Mouse (Mus musculus): ENCODE results near the gene Pdk1. TPM values are rescaled to one million over a fixed set of nuclear protein-coding genes. Genes with fewer than 3 reads are reported as not detected.
"Not testable (repeated sequence)": the region's sequence is repeated elsewhere in the genome, so short reads cannot be mapped to it uniquely, and the experiment has no call there.

Gene Pdk1
- polyA plus RNA-seq, 1 experiment from 2014 or later: 54.8 TPM

DNA sequence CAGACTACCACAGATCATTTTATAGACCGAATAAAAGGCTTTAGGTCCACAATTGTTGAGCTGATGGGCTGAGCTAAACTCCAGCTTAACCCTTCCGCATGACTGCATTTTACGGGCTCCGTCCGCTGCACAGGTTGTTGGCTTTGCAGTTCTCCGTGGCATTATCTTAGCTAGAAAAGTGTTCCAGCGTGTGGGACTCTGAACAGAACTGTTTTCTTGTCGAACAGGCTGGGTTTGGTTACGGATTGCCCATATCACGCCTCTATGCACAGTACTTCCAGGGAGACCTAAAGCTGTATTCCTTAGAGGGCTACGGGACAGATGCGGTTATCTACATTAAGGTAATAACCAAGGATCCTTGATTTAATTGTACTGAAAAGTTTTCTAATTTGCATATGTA, 24.4 kb downstream of the Pdk1 start:
- Histone ChIP-seq H3K36me3 (peaks cover 54% of the 10 kb centered on the region), H3K27ac (no peak overlapping the region), H3K4me1 (replicated peaks) (0 out of 2 replicates have a peak, but pooled peaks cover 2% of the 10 kb centered on the region), H3K9ac (replicated peaks) (no peak overlapping the region), H3K9me3 (no peaks in the 10 kb centered on the region), H3K4me2 (no peak overlapping the region), H3K4me3 (replicated peaks) (no peak overlapping the region), H3K27me3 (no peaks in the 10 kb centered on the region)
- no peak for ATAC-seq (ENCODE audit: insufficient number of reproducible peaks, insufficient read depth, low FRiP score, low TSS enrichment, low read depth)
- WGBS: 77% methylated on average over 12 of the region's 12 CpGs

- WGBS: 63% methylated on average over 8 of the region's 8 CpGs
- H3K9me3 ChIP-seq: no peaks in the 10 kb centered on the region
- H3K27me3 ChIP-seq: no peaks in the 10 kb centered on the region
- no peak for ATAC-seq (ENCODE audit: insufficient number of reproducible peaks, insufficient read depth, low FRiP score, low TSS enrichment, low read depth)
- H3K27ac ChIP-seq: no peak overlapping the region
- H3K4me2 ChIP-seq: no peak overlapping the region
- peaks cover 44% of the 10 kb centered on the region for H3K36me3 ChIP-seq
- H3K4me1 ChIP-seq (replicated peaks): 0 out of 2 replicates have a peak, but pooled peaks cover 2% of the 10 kb centered on the region
- H3K4me3 ChIP-seq (replicated peaks): no peak overlapping the region
- no peak overlapping the region for H3K9ac ChIP-seq (replicated peaks)
These were observed 25.4 kb downstream of the Pdk1 start for GRCm38 (mm10) chr2:71898335-71898856.

- 88% methylated on average over 15 of the region's 15 CpGs for WGBS
These were observed 26.9 kb downstream of the Pdk1 start for GRCm38 (mm10) chr2:71899886-71900285.

DNA sequence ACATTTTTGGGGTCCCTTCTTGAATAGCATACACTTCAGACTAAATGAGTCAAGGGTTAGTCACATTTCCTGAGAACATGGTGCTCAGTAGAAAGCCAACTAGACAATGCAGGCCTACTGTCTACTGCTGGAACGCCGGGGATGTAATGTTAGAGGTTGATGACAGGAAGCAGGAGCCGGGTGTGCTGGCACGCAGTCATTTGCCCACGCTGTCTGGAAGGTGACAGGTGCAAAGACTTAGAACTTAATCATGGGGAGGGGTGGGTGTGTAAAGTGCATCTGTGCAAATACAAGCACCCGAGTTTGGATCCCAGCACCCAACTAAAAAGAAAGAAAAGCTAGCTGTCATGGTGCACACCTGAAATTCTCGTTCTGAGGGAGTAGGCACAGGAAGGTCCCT, 32.1 kb downstream of the Pdk1 start:
- Histone ChIP-seq H3K27ac (no peak overlapping the region), H3K4me3 (replicated peaks) (no peak overlapping the region), H3K4me1 (replicated peaks) (no peaks in the 10 kb centered on the region), H3K4me2 (no peak overlapping the region), H3K27me3 (no peaks in the 10 kb centered on the region), H3K36me3 (peaks cover 7% of the 10 kb centered on the region; the same call in 1 of the 2 replicates), H3K9me3 (no peaks in the 10 kb centered on the region), H3K9ac (replicated peaks) (no peak overlapping the region)
- WGBS: 83% methylated on average over 7 of the region's 7 CpGs
- ATAC-seq (ENCODE audit: insufficient number of reproducible peaks, insufficient read depth, low FRiP score, low TSS enrichment, low read depth): no peak

More at GRCm38 (mm10) chr2:71899886-71900285, 26.9 kb downstream of the Pdk1 start:
- H3K4me2 ChIP-seq: no peak overlapping the region
- H3K4me1 ChIP-seq (replicated peaks): 0 out of 2 replicates have a peak, but pooled peaks cover 2% of the 10 kb centered on the region
- H3K27me3 ChIP-seq: no peaks in the 10 kb centered on the region
- no peak overlapping the region for H3K9ac ChIP-seq (replicated peaks)
- H3K27ac ChIP-seq: no peak overlapping the region
- H3K36me3 ChIP-seq: peaks cover 35% of the 10 kb centered on the region
- H3K9me3 ChIP-seq: no peaks in the 10 kb centered on the region
- H3K4me3 ChIP-seq (replicated peaks): no peak overlapping the region
- ATAC-seq (ENCODE audit: insufficient number of reproducible peaks, insufficient read depth, low FRiP score, low TSS enrichment, low read depth): no peak

DNA sequence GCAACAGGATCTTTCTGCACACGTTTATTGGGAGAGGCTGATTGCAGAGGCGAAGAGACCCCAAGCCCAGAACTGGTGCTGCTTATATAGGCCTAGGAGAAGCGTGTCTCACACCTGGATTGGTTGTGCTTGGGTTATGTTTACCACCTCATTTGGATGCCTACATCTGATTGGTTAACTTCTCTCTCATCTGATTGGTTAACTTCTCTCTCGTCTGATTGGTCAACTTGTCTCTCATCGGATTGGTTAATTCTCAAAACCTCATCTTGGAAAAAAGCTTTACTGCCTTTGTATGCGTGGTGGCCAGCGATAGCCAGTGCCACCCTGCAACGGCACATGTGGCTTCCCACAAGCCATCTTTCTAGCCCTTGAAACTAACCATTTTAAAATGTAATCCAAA, 33.3 kb downstream of the Pdk1 start:
- not testable (repeated sequence) for H3K27me3 ChIP-seq; H3K36me3 ChIP-seq; H3K9me3 ChIP-seq; H3K4me2 ChIP-seq; ATAC-seq (ENCODE audit: insufficient number of reproducible peaks, insufficient read depth, low FRiP score, low TSS enrichment, low read depth); H3K4me1 ChIP-seq (replicated peaks); H3K27ac ChIP-seq; H3K9ac ChIP-seq (replicated peaks); H3K4me3 ChIP-seq (replicated peaks)
- WGBS: 91% methylated on average over 8 of the region's 8 CpGs

DNA sequence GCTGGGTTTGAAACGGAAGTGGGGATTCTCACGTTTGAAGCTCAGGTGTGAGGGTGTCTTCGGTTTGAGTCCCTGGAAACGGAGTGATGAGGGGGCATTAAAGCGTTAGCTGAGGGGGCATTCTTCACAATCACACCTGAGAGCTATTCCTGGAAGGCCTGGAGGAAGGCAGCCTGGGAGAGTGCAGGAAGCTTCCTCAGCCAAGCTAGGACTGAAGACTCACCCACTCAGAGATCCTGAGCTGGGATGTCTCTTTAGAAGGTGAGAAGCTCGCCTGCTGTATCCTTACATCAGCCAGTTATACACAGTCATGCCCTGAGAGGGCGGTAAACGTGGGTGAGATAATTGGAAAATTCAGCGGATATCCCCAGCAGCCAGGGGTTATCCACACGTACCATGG, 40.9 kb downstream of the Pdk1 start:
- Histone ChIP-seq H3K36me3 (no peaks in the 10 kb centered on the region), H3K4me2 (no peak overlapping the region), H3K4me1 (replicated peaks) (no peaks in the 10 kb centered on the region), H3K9ac (replicated peaks) (no peak overlapping the region), H3K9me3 (no peaks in the 10 kb centered on the region), H3K27me3 (no peaks in the 10 kb centered on the region), H3K27ac (no peak overlapping the region), H3K4me3 (replicated peaks) (no peak overlapping the region)
- 70% methylated on average over 10 of the region's 10 CpGs for WGBS
- ATAC-seq (ENCODE audit: insufficient number of reproducible peaks, insufficient read depth, low FRiP score, low TSS enrichment, low read depth): no peak

- ATAC-seq (ENCODE audit: insufficient number of reproducible peaks, insufficient read depth, low FRiP score, low TSS enrichment, low read depth): no peak
These were observed 46.2 kb downstream of the Pdk1 start for GRCm38 (mm10) chr2:71919227-71919647.

DNA sequence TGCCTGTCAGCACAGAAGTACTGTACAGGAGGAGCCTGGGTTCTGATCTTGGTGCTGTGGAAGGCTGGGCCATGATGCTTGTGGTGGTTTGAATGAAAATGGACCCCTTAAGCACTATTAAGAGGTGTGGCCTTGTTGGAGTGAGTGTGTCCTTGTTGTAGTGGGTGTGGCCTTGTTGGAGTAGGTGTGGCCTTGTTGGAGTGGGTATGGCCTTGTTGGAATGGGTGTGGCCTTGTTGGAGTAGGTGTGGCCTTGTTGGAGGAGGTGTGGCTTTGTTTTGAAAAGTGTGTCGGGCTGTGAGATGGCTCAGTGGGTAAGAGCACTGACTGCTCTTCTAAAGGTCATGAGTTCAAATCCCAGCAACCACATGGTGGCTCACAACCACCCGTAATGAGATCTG, 51.9 kb downstream of the Pdk1 start:
- not testable (repeated sequence) for H3K9me3 ChIP-seq; H3K36me3 ChIP-seq; ATAC-seq (ENCODE audit: insufficient number of reproducible peaks, insufficient read depth, low FRiP score, low TSS enrichment, low read depth); H3K27ac ChIP-seq; H3K9ac ChIP-seq (replicated peaks); H3K4me1 ChIP-seq (replicated peaks); H3K4me3 ChIP-seq (replicated peaks); H3K27me3 ChIP-seq; H3K4me2 ChIP-seq
- 93% methylated on average over 2 of the region's 2 CpGs for WGBS

More at GRCm38 (mm10) chr2:71919227-71919647, 46.2 kb downstream of the Pdk1 start:
- Histone ChIP-seq H3K4me1 (replicated peaks) (no peaks in the 10 kb centered on the region), H3K27ac (no peak overlapping the region), H3K4me2 (no peak overlapping the region), H3K4me3 (replicated peaks) (no peak overlapping the region), H3K9ac (replicated peaks) (no peak overlapping the region), H3K36me3 (no peaks in the 10 kb centered on the region), H3K27me3 (no peaks in the 10 kb centered on the region), H3K9me3 (0 out of 2 replicates have a peak, but pooled peaks cover 4% of the 10 kb centered on the region)
- 51% methylated on average over 11 of the region's 11 CpGs for WGBS

- Histone ChIP-seq H3K9me3 (no peaks in the 10 kb centered on the region), H3K27me3 (no peaks in the 10 kb centered on the region), H3K36me3 (no peaks in the 10 kb centered on the region), H3K9ac (replicated peaks) (no peak overlapping the region), H3K27ac (no peak overlapping the region), H3K4me1 (replicated peaks) (no peaks in the 10 kb centered on the region), H3K4me2 (no peak overlapping the region), H3K4me3 (replicated peaks) (no peak overlapping the region)
- 89% methylated on average over 8 of the region's 8 CpGs for WGBS
- no peak for ATAC-seq (ENCODE audit: insufficient number of reproducible peaks, insufficient read depth, low FRiP score, low TSS enrichment, low read depth)
These were observed 61.0 kb downstream of the Pdk1 start for GRCm38 (mm10) chr2:71934046-71934445.

GRCm38 (mm10) chr2:71936711-71937110, 63.7 kb downstream of the Pdk1 start:
- H3K9me3 ChIP-seq: no peaks in the 10 kb centered on the region
- H3K4me3 ChIP-seq (replicated peaks): no peak overlapping the region
- H3K27ac ChIP-seq: no peak overlapping the region
- no peaks in the 10 kb centered on the region for H3K4me1 ChIP-seq (replicated peaks)
- H3K9ac ChIP-seq (replicated peaks): no peak overlapping the region
- ATAC-seq (ENCODE audit: insufficient number of reproducible peaks, insufficient read depth, low FRiP score, low TSS enrichment, low read depth): no peak
- WGBS: 92% methylated on average over 1 of the region's 1 CpGs
- no peaks in the 10 kb centered on the region for H3K27me3 ChIP-seq
- no peaks in the 10 kb centered on the region for H3K36me3 ChIP-seq
- H3K4me2 ChIP-seq: no peak overlapping the region

GRCm38 (mm10) chr2:71937649-71938308, 64.8 kb downstream of the Pdk1 start:
- Histone ChIP-seq H3K4me1 (replicated peaks) (no peaks in the 10 kb centered on the region), H3K9me3 (no peaks in the 10 kb centered on the region), H3K9ac (replicated peaks) (no peak overlapping the region), H3K36me3 (no peaks in the 10 kb centered on the region), H3K27ac (no peak overlapping the region), H3K27me3 (no peaks in the 10 kb centered on the region), H3K4me2 (no peak overlapping the region), H3K4me3 (replicated peaks) (no peak overlapping the region)
- 87% methylated on average over 3 of the region's 3 CpGs for WGBS
- ATAC-seq (ENCODE audit: insufficient number of reproducible peaks, insufficient read depth, low FRiP score, low TSS enrichment, low read depth): no peak

All from limb, embryonic 12.5 days (tissue).